Mouse (Mus musculus): ENCODE results near the gene Mycbp2.

Mycbp2 gene

DNA sequence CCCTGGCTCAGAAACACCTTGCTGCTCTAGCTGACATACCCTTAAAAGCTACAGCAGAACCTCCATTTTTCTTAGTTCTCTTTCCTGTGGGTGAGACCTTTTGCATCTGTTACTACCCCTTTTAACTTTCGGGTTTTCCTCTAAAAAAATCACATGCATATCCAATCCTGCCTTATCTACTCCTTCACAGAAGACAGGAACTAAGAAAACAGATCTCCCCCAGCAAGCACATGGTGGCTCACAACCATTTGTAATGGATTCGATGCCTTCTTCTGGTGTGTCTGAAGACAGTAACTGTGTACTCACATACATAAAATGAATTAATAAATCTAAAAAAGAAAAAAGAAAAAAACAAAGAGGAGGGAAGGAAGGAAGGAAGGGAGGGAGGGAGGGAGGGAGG, 87.9 kb downstream of the Mycbp2 start:
- no peak for DNase-seq (ENCODE audit: low spot score in 2 of 2)

DNA sequence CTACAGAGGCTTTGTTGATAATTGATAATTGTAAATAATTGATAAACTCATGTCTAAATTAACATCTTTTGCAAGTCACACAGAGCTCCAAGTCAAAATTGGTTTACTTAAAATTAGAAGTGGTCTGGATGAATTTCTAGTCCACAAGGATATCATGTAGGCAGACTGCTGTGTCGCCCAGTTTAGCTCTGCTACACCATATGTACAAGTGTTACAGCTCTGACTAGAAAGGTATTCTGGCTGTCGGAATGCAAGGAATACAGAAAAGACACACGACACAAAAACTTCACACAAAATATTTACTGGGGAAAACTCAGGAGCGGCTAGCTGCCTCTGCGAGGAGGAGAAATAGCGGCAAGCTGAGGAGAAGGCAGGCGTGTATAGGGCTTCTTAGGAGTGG, 89.7 kb downstream of the Mycbp2 start:
- DNase-seq (ENCODE audit: low spot score in 2 of 2): peak in 1 of 2 experiments; percentile 44

- DNase-seq (ENCODE audit: low spot score in 2 of 2): no peak
Measured at GRCm38 (mm10) chr14:103254311-103254710, 92.3 kb downstream of the Mycbp2 start.

DNA sequence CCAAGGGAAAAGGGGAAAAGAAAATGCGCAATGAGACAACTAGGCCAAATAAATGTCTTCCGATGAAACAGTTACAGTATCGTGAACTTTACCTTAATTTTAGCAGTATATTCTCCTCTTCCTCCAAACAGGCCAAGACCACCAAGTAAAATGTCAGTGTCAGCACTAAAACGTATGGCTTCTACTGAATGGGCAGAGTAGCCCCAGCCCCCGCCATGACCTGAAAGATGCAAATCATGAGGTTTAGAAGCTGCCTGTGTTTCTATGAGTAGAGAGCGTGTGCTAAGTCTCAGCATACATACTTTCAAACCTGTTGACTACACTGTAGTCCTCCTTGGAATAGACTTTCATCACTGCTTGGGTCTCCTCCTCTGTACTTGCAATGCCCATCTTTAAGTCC, 104.6 kb downstream of the Mycbp2 start:
- DNase-seq (ENCODE audit: low spot score in 2 of 2): no peak

DNA sequence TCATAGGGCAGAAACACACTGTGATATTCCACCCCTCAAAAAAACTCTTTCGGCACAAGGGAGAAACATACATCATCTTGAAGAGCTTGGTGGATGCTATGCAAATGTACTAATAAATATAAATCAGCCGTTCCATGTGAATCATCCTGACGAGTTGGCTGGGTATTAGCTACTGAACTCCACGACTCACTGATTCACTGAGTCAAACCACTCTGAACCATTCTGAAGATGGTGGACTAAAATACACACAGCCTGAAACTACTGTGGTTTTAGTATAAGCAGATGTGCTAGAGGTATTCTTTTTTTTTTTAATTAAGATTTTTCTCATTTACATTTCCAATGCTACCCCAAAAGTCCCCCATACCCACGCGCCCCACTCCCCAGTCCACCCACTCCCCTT, 111.8 kb downstream of the Mycbp2 start:
- DNase-seq (ENCODE audit: low spot score in 2 of 2): no peak

- no peak for DNase-seq (ENCODE audit: low spot score in 2 of 2)
Measured at GRCm38 (mm10) chr14:103233640-103234593, 112.7 kb downstream of the Mycbp2 start.

GRCm38 (mm10) chr14:103222356-103222755, 124.3 kb downstream of the Mycbp2 start:
- DNase-seq (ENCODE audit: low spot score in 2 of 2): no peak

DNA sequence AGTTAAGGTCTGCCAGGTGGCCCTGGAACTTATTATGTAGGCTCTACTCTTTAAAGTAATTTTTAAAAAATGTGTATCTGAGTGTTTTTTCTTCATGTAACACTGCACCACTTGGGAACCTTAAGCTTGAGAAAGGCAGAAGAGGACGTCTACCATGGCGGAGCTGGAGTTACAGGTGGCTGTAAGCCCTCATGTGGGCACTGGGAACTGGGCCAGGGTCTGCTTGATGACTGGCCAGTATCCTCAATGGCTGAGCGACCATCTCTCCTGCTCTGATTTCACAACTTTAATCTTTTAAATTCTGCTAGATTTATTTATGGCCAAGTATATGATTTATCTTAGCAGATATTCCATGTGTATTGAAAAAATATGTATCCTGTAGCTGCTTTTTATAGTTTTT, 124.9 kb downstream of the Mycbp2 start:
- no peak for DNase-seq (ENCODE audit: low spot score in 2 of 2)

GRCm38 (mm10) chr14:103216331-103216730, 130.3 kb downstream of the Mycbp2 start:
- no peak for DNase-seq (ENCODE audit: low spot score in 2 of 2)

- no peak for DNase-seq (ENCODE audit: low spot score in 2 of 2)
Measured at GRCm38 (mm10) chr14:103186658-103187057, 160.0 kb downstream of the Mycbp2 start.

GRCm38 (mm10) chr14:103186076-103186475, 160.5 kb downstream of the Mycbp2 start:
- DNase-seq (ENCODE audit: low spot score in 2 of 2): no peak

GRCm38 (mm10) chr14:103180096-103180495, 166.5 kb downstream of the Mycbp2 start:
- DNase-seq (ENCODE audit: low spot score in 2 of 2): no peak

DNA sequence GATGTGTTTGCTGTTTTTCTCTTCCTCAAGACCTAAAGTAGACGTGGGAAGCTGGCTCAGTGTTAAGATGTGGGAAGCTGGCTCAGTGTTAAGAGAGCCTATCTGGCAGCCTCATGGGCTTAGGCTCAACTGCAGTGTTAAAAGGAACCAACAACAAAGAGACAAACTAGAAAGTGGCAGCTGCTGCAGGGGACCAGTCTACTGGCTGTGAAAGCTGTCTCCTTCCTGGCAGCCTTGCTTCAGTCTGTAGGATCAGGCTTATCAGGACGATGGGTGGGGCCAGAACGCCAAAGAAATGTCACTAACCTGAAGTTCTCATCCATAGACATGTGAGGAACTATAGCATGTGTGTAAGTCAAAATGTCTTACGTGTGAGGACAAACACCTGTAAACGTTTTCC, 183.7 kb downstream of the Mycbp2 start:
- peak; percentile 51 to 66 for DNase-seq (ENCODE audit: low spot score in 2 of 2)

DNA sequence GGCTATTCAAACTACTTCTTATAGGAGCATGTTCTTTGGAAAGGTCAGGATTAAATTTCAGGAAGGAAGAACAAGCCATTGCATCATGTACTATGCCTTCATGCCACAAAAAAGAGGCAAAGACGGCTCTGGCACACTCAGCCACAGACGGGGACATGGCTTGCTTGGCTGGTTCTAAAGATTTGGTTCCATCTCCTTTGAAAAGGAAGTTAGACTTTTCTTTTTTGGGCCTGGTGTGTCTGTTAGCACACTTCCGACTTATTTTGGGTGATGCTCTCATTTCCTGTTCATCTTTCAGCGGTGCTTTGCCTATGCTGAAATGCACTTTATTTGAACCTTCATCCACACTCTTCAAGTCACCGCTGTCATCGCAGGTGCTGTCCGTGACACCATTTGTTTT, 190.9 kb downstream of the Mycbp2 start:
- no peak for DNase-seq (ENCODE audit: low spot score in 2 of 2)

GRCm38 (mm10) chr14:103150139-103150538, 196.5 kb downstream of the Mycbp2 start:
- DNase-seq (ENCODE audit: low spot score in 2 of 2): peak; percentile 69 to 89

DNA sequence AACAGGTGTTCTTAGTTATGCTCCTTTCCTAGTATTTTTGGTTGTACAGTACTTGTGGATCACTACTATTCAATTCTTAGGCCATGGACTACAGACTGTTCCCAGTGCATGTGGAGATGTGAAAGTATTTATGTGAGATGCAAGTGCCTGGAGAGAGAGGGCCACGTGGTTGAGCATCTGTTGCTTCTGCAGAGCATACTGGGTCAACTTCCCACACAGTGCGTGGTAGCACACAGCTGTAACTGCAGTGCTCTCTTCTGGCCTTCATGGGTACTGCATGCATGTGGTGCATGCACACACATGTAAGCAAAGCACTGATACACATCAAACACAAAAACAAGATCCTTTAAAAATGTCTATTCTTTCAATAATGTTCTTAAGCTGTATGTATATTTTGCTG, 214.6 kb downstream of the Mycbp2 start:
- no peak for DNase-seq (ENCODE audit: low spot score in 2 of 2)

- no peak for DNase-seq (ENCODE audit: low spot score in 2 of 2)
Measured at GRCm38 (mm10) chr14:103125756-103126155, 220.9 kb downstream of the Mycbp2 start.

DNA sequence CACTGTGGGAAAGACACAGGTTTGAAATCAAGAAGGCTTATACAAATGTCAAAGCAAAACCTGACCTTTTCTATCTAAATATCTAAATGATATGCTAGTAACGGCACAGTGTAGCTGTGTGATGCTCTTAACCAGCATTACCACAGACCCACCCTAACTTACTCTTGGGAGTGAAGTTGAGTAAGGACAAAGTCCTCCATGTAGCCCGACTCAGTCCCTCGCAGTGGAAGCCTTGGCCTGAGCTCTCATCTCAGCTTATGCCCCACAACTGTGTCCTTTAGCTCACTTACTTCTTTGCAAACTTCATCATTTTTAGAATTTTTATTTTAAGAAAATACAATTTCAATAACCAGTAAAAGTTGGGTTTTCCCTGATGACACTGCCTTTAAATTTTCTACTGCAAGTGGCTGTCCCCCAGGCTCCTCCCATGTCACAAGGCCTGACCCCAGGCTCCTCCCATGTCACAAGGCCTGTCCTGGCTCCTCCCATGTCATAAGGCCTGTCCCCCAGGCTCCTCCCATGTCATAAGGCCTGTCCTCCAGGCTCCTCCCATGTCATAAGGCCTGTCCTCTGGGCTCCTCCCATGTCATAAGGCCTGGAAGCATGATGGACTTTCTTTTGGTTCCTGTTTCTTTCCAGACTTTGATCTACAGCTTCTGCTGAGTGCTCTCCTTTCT, 231.5 kb downstream of the Mycbp2 start:
- no peak for DNase-seq (ENCODE audit: low spot score in 2 of 2)

- no peak for DNase-seq (ENCODE audit: low spot score in 2 of 2)
Measured at GRCm38 (mm10) chr14:103112606-103113363, 233.8 kb downstream of the Mycbp2 start.

DNA sequence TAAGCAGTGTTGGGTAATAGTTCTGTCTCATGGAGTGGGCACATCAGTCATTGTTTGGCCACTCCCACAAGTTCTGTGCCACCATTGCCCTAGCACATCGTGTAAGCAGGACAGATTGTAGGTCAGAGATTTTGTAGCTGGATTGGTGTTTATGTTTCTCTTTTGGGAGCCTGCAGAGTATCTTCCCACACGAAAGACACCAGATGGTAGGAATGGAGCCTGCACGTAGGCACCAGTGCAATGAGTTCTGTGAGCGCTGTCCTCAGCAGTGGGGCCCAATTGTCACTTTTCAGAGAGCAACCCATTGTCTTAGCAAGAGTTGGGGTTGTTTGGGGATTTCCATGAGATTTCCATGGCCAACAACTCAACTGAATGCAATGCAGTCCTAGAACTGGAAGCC, 236.6 kb downstream of the Mycbp2 start:
- peak; percentile 32 to 65 for DNase-seq (ENCODE audit: low spot score in 2 of 2)

DNA sequence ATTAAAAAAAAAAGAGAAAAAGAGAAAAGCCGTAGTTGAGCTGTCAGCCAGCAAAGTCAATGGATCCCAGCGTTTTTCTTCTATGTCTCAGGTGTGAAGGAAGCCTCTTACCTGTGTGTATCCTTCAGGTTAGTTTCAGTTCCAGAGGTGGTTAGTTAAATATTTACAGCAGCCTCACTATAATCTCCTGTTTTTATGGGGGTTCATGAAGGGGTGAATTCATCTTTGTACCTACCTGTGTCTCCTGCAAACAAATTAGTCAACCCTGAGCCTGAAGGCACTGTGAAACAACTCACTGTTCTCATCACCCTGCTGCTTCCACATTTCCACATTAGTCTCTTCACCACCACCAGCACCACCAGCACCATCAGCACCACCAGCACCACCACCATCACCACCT, 240.3 kb downstream of the Mycbp2 start:
- no peak for DNase-seq (ENCODE audit: low spot score in 2 of 2)

- DNase-seq (ENCODE audit: low spot score in 2 of 2): no peak
Measured at GRCm38 (mm10) chr14:103102731-103103335, 243.8 kb downstream of the Mycbp2 start.
